Mouse (Mus musculus): ENCODE measurements around the gene Mthfr. TPM values are rescaled to one million over a fixed set of nuclear protein-coding genes. Genes with fewer than 3 reads are reported as not detected.
"Not testable (repeated sequence)": the region's sequence is repeated elsewhere in the genome, so short reads cannot be mapped to it uniquely, and the experiment has no call there.

Mthfr gene
- polyA plus RNA-seq, 1 experiment from 2014 or later = 19.7 TPM

- Histone ChIP-seq H3K4me1 (ENCODE audit: control insufficient read depth, insufficient read depth, low read length) (peaks cover 26% of the 10 kb centered on the region), H3K36me3 (ENCODE audit: control insufficient read depth, insufficient read depth, low read length) (peaks cover 40% of the 10 kb centered on the region), H3K9ac (ENCODE audit: low read depth, low read length) (no peak overlapping the region), H3K27me3 (ENCODE audit: control insufficient read depth, insufficient read depth, low read length) (no peaks in the 10 kb centered on the region), H3K27ac (ENCODE audit: low read depth, low read length) (no peak overlapping the region), H3K4me2 (replicated peaks; ENCODE audit: low read depth, low read length) (no peak overlapping the region), H3K9me3 (ENCODE audit: control insufficient read depth, low read length) (no peaks in the 10 kb centered on the region), H3K4me3 (ENCODE audit: low read length) (no peak overlapping the region)
- ATAC-seq (ENCODE audit: low FRiP score, low TSS enrichment) = no peak
- WGBS = 88% methylated on average over 2 of the region's 2 CpGs
Observed at GRCm38 (mm10) chr4:148044113-148044512, 5.2 kb downstream of the Mthfr start.

GRCm38 (mm10) chr4:148046450-148047031 is 7.7 kb downstream of the Mthfr start:
- no peak for ATAC-seq (ENCODE audit: low FRiP score, low TSS enrichment)

GRCm38 (mm10) chr4:148050396-148050914 is 11.6 kb downstream of the Mthfr start:
- not testable (repeated sequence) for H3K4me2 ChIP-seq (replicated peaks; ENCODE audit: low read depth, low read length); H3K4me3 ChIP-seq (ENCODE audit: low read length); H3K27ac ChIP-seq (ENCODE audit: low read depth, low read length); ATAC-seq (ENCODE audit: low FRiP score, low TSS enrichment); H3K27me3 ChIP-seq (ENCODE audit: control insufficient read depth, insufficient read depth, low read length); H3K9ac ChIP-seq (ENCODE audit: low read depth, low read length); H3K4me1 ChIP-seq (ENCODE audit: control insufficient read depth, insufficient read depth, low read length); H3K9me3 ChIP-seq (ENCODE audit: control insufficient read depth, low read length)
- H3K36me3 ChIP-seq (ENCODE audit: control insufficient read depth, insufficient read depth, low read length) = peaks cover 64% of the 10 kb centered on the region
- WGBS = 92% methylated on average over 3 of the region's 3 CpGs

More at GRCm38 (mm10) chr4:148046450-148047031, 7.7 kb downstream of the Mthfr start:
- whole genome bisulfite sequencing = 79% methylated on average over 4 of the region's 4 CpGs
- H3K36me3 ChIP-seq (ENCODE audit: control insufficient read depth, insufficient read depth, low read length) = peaks cover 49% of the 10 kb centered on the region
- no peak overlapping the region for H3K27ac ChIP-seq (ENCODE audit: low read depth, low read length)
- H3K27me3 ChIP-seq (ENCODE audit: control insufficient read depth, insufficient read depth, low read length) = no peaks in the 10 kb centered on the region
- H3K4me2 ChIP-seq (replicated peaks; ENCODE audit: low read depth, low read length) = no peak overlapping the region
- H3K4me3 ChIP-seq (ENCODE audit: low read length) = no peak overlapping the region
- H3K9me3 ChIP-seq (ENCODE audit: control insufficient read depth, low read length) = no peaks in the 10 kb centered on the region
- H3K9ac ChIP-seq (ENCODE audit: low read depth, low read length) = no peak overlapping the region
- peaks cover 10% of the 10 kb centered on the region; the same call in 1 of the 2 replicates for H3K4me1 ChIP-seq (ENCODE audit: control insufficient read depth, insufficient read depth, low read length)

GRCm38 (mm10) chr4:148051046-148051776 is 12.3 kb downstream of the Mthfr start:
- ATAC-seq (ENCODE audit: low FRiP score, low TSS enrichment) = no peak
- H3K9me3 ChIP-seq (ENCODE audit: control insufficient read depth, low read length) = no peaks in the 10 kb centered on the region

GRCm38 (mm10) chr4:148051886-148052285 is 13.0 kb downstream of the Mthfr start:
- Histone ChIP-seq H3K36me3 (ENCODE audit: control insufficient read depth, insufficient read depth, low read length) (peaks cover 73% of the 10 kb centered on the region), H3K4me1 (ENCODE audit: control insufficient read depth, insufficient read depth, low read length) (no peaks in the 10 kb centered on the region)
- ATAC-seq (ENCODE audit: low FRiP score, low TSS enrichment) = no peak

More at GRCm38 (mm10) chr4:148051046-148051776, 12.3 kb downstream of the Mthfr start:
- H3K27me3 ChIP-seq (ENCODE audit: control insufficient read depth, insufficient read depth, low read length) = no peaks in the 10 kb centered on the region
- H3K9ac ChIP-seq (ENCODE audit: low read depth, low read length) = no peak overlapping the region
- no peak overlapping the region for H3K4me3 ChIP-seq (ENCODE audit: low read length)
- H3K4me2 ChIP-seq (replicated peaks; ENCODE audit: low read depth, low read length) = no peak overlapping the region
- no peaks in the 10 kb centered on the region for H3K4me1 ChIP-seq (ENCODE audit: control insufficient read depth, insufficient read depth, low read length)
- H3K27ac ChIP-seq (ENCODE audit: low read depth, low read length) = no peak overlapping the region
- WGBS = 84% methylated on average over 13 of the region's 13 CpGs
- H3K36me3 ChIP-seq (ENCODE audit: control insufficient read depth, insufficient read depth, low read length) = peaks cover 66% of the 10 kb centered on the region

GRCm38 (mm10) chr4:148052976-148053375 is 14.1 kb downstream of the Mthfr start:
- no peaks in the 10 kb centered on the region for H3K27me3 ChIP-seq (ENCODE audit: control insufficient read depth, insufficient read depth, low read length)
- H3K4me1 ChIP-seq (ENCODE audit: control insufficient read depth, insufficient read depth, low read length) = no peaks in the 10 kb centered on the region
- H3K27ac ChIP-seq (ENCODE audit: low read depth, low read length) = no peak overlapping the region
- H3K4me2 ChIP-seq (replicated peaks; ENCODE audit: low read depth, low read length) = no peak overlapping the region
- peaks cover 80% of the 10 kb centered on the region for H3K36me3 ChIP-seq (ENCODE audit: control insufficient read depth, insufficient read depth, low read length)
- H3K9ac ChIP-seq (ENCODE audit: low read depth, low read length) = no peak overlapping the region
- H3K9me3 ChIP-seq (ENCODE audit: control insufficient read depth, low read length) = no peaks in the 10 kb centered on the region
- no peak overlapping the region for H3K4me3 ChIP-seq (ENCODE audit: low read length)
- ATAC-seq (ENCODE audit: low FRiP score, low TSS enrichment) = no peak
- WGBS = 92% methylated on average over 2 of the region's 2 CpGs

More at GRCm38 (mm10) chr4:148051886-148052285, 13.0 kb downstream of the Mthfr start:
- 89% methylated on average over 11 of the region's 11 CpGs for WGBS
- Histone ChIP-seq H3K9me3 (ENCODE audit: control insufficient read depth, low read length) (no peaks in the 10 kb centered on the region), H3K4me3 (ENCODE audit: low read length) (no peak overlapping the region), H3K27me3 (ENCODE audit: control insufficient read depth, insufficient read depth, low read length) (no peaks in the 10 kb centered on the region), H3K27ac (ENCODE audit: low read depth, low read length) (no peak overlapping the region), H3K4me2 (replicated peaks; ENCODE audit: low read depth, low read length) (no peak overlapping the region), H3K9ac (ENCODE audit: low read depth, low read length) (no peak overlapping the region)

GRCm38 (mm10) chr4:148053417-148053920 is 14.6 kb downstream of the Mthfr start:
- Histone ChIP-seq H3K27ac (ENCODE audit: low read depth, low read length) (no peak overlapping the region), H3K9me3 (ENCODE audit: control insufficient read depth, low read length) (no peaks in the 10 kb centered on the region), H3K36me3 (ENCODE audit: control insufficient read depth, insufficient read depth, low read length) (peaks cover 79% of the 10 kb centered on the region), H3K9ac (ENCODE audit: low read depth, low read length) (no peak overlapping the region), H3K27me3 (ENCODE audit: control insufficient read depth, insufficient read depth, low read length) (no peaks in the 10 kb centered on the region), H3K4me3 (ENCODE audit: low read length) (no peak overlapping the region), H3K4me2 (replicated peaks; ENCODE audit: low read depth, low read length) (no peak overlapping the region), H3K4me1 (ENCODE audit: control insufficient read depth, insufficient read depth, low read length) (no peaks in the 10 kb centered on the region)
- ATAC-seq (ENCODE audit: low FRiP score, low TSS enrichment) = no peak
- WGBS = 93% methylated on average over 12 of the region's 12 CpGs

GRCm38 (mm10) chr4:148054961-148055695 is 16.3 kb downstream of the Mthfr start:
- no peaks in the 10 kb centered on the region for H3K27me3 ChIP-seq (ENCODE audit: control insufficient read depth, insufficient read depth, low read length)

More at GRCm38 (mm10) chr4:148054961-148055695, 16.3 kb downstream of the Mthfr start:
- H3K4me3 ChIP-seq (ENCODE audit: low read length) = no peak overlapping the region
- 87% methylated on average over 21 of the region's 21 CpGs for WGBS
- ATAC-seq (ENCODE audit: low FRiP score, low TSS enrichment) = no peak
- H3K36me3 ChIP-seq (ENCODE audit: control insufficient read depth, insufficient read depth, low read length) = peaks cover 76% of the 10 kb centered on the region
- H3K27ac ChIP-seq (ENCODE audit: low read depth, low read length) = no peak overlapping the region
- no peaks in the 10 kb centered on the region for H3K9me3 ChIP-seq (ENCODE audit: control insufficient read depth, low read length)
- no peak overlapping the region for H3K9ac ChIP-seq (ENCODE audit: low read depth, low read length)
- no peaks in the 10 kb centered on the region for H3K4me1 ChIP-seq (ENCODE audit: control insufficient read depth, insufficient read depth, low read length)
- H3K4me2 ChIP-seq (replicated peaks; ENCODE audit: low read depth, low read length) = no peak overlapping the region

All from kidney, embryonic 14.5 days (tissue).